Mouse (Mus musculus): Measurements from ENCODE around the gene Ccdc174. TPM values are rescaled to one million over a fixed set of nuclear protein-coding genes. Genes with fewer than 3 reads are reported as not detected.
"Not testable (repeated sequence)": the region's sequence is repeated elsewhere in the genome, so short reads cannot be mapped to it uniquely, and the experiment has no call there.

The Ccdc174 gene
- polyA plus RNA-seq, 1 experiment from 2014 or later, result 27.2 TPM

DNA sequence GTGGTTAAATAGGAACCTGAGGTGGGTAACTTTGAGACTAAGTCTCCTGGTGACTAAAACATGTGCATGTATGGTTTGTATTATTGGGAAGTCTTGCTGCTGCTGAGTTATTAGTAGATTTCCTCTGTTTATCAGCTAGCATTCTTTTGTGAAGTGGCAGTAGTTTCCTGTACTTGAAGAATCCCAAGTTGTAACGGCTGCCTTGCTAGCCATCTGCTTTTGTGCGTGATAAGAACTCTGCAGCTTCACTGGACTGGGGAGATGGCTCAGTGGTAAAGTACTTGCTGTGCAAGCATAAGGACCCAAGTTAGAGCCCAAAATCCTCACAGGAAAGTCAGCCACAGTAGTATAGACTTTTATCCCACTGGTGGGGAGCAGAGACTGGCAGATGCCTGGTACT is 6.0 kb downstream of the Ccdc174 start:
- no peak for TF ChIP-seq CTCF (IDR thresholded peaks at IDR 0.05; ENCODE audit: low read depth)
- Histone ChIP-seq H3K27ac (ENCODE audit: low read depth, low read length) (peak overlapping the region; percentile 21; the same call in 1 of the 2 replicates), H3K9me3 (ENCODE audit: control insufficient read depth) (no peaks in the 10 kb centered on the region), H3K27me3 (replicated peaks; ENCODE audit: control insufficient read depth, insufficient read depth, low read length) (no peaks in the 10 kb centered on the region), H3K36me3 (ENCODE audit: control insufficient read depth, insufficient read depth) (peaks cover 50% of the 10 kb centered on the region), H3K4me3 (ENCODE audit: low read depth, low read length) (no peak overlapping the region), H3K4me1 (replicated peaks; ENCODE audit: control insufficient read depth, insufficient read depth, low read length) (no peaks in the 10 kb centered on the region), H3K9ac (ENCODE audit: low read depth, low read length) (no peak overlapping the region), H3K4me2 (replicated peaks; ENCODE audit: low read depth) (no peak overlapping the region)
- 61% methylated on average over 2 of the region's 2 CpGs for WGBS
- no peak for ATAC-seq

DNA sequence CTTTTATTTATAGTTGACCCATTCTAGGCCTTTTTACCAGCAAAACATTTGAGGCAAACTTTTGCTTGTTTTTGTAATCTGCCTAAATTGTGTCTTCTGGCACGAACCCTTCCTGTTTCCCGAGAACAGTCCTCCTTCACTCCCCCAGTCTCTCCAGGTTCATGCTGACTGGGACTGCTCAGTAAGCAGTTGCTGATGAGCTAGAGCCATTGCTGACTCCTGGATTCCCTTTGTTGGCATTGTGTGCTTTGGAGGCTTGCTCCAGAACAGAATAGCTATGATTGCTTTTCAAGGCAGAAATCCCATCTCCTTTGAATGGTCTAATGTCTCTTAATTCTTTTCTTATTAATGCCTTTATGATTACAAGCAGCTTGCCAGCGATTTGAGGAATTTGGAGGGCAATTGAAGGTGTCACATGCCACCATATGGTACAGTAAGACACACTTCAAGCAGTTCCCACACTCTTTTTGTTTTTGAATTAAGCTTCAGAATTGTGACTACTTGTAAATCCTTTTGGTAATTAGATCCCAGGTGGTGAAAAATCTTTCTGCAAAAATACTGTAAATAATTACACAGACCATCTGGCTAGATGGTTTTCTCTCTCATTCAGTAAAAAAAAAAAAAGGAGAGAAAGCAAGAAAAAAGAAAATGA is 11.5 kb downstream of the Ccdc174 start:
- Histone ChIP-seq H3K4me2 (replicated peaks; ENCODE audit: low read depth) (no peak overlapping the region), H3K36me3 (ENCODE audit: control insufficient read depth, insufficient read depth) (peaks cover 67% of the 10 kb centered on the region), H3K4me1 (replicated peaks; ENCODE audit: control insufficient read depth, insufficient read depth, low read length) (no peaks in the 10 kb centered on the region), H3K9me3 (ENCODE audit: control insufficient read depth) (no peaks in the 10 kb centered on the region), H3K4me3 (ENCODE audit: low read depth, low read length) (no peak overlapping the region), H3K27ac (ENCODE audit: low read depth, low read length) (no peak overlapping the region), H3K9ac (ENCODE audit: low read depth, low read length) (no peak overlapping the region), H3K27me3 (replicated peaks; ENCODE audit: control insufficient read depth, insufficient read depth, low read length) (no peaks in the 10 kb centered on the region)
- TF ChIP-seq CTCF (IDR thresholded peaks at IDR 0.05; ENCODE audit: low read depth), result no peak
- WGBS, result 74% methylated on average over 3 of the region's 3 CpGs
- ATAC-seq, result no peak

DNA sequence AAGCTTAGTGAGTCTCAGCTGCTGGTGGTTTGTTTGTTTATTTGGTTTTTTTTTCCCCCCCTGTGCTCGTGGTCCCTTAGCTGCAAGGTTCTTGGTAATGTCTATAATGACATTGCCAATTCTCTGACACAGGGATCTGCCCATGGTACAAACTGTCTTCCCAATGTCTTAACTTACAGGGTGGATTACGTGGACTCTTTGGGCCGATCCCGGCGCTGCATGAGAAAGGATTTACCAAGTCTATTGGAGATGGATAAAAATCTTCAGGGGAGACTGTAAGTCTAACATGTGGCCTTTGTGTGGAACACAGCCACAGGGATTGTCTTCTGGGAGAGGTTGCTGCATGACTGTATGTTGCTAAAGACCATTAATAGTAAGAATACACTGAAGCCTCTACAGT is 12.8 kb downstream of the Ccdc174 start:
- no peak for TF ChIP-seq CTCF (IDR thresholded peaks at IDR 0.05; ENCODE audit: low read depth)
- ATAC-seq, result no peak
- H3K36me3 ChIP-seq (ENCODE audit: control insufficient read depth, insufficient read depth), result peaks cover 73% of the 10 kb centered on the region

DNA sequence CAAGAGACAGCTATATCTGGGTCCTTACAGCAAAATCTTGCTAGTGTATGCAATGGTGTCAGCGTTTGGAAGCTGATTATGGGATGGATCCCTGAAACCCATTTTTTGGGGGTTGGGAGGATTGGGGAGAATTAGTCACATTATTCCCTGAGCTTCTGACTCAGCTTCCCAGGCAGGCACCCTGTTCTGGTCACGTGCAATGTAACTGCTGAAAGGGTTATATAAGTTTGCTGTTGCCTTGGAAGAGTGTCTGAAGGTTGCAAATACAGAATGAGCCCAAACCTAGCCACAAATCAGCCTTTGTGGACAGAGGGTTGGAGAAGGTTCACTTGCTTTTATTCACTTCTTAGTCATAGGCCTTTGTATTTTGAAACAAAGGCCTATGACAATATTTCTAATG is 13.9 kb downstream of the Ccdc174 start:
- Histone ChIP-seq H3K27me3 (replicated peaks; ENCODE audit: control insufficient read depth, insufficient read depth, low read length) (no peaks in the 10 kb centered on the region), H3K4me2 (replicated peaks; ENCODE audit: low read depth) (no peak overlapping the region), H3K4me1 (replicated peaks; ENCODE audit: control insufficient read depth, insufficient read depth, low read length) (no peaks in the 10 kb centered on the region), H3K27ac (ENCODE audit: low read depth, low read length) (no peak overlapping the region), H3K9me3 (ENCODE audit: control insufficient read depth) (no peaks in the 10 kb centered on the region), H3K36me3 (ENCODE audit: control insufficient read depth, insufficient read depth) (peaks cover 68% of the 10 kb centered on the region), H3K4me3 (ENCODE audit: low read depth, low read length) (no peak overlapping the region), H3K9ac (ENCODE audit: low read depth, low read length) (no peak overlapping the region)
- 91% methylated on average over 2 of the region's 2 CpGs for WGBS
- no peak for TF ChIP-seq CTCF (IDR thresholded peaks at IDR 0.05; ENCODE audit: low read depth)
- no peak for ATAC-seq

More for the DNA sequence above, 12.8 kb downstream of the Ccdc174 start:
- no peak overlapping the region for H3K4me3 ChIP-seq (ENCODE audit: low read depth, low read length)
- WGBS, result 89% methylated on average over 5 of the region's 5 CpGs
- no peak overlapping the region for H3K9ac ChIP-seq (ENCODE audit: low read depth, low read length)
- no peak overlapping the region for H3K4me2 ChIP-seq (replicated peaks; ENCODE audit: low read depth)
- no peaks in the 10 kb centered on the region for H3K9me3 ChIP-seq (ENCODE audit: control insufficient read depth)
- no peaks in the 10 kb centered on the region for H3K27me3 ChIP-seq (replicated peaks; ENCODE audit: control insufficient read depth, insufficient read depth, low read length)
- no peaks in the 10 kb centered on the region for H3K4me1 ChIP-seq (replicated peaks; ENCODE audit: control insufficient read depth, insufficient read depth, low read length)
- no peak overlapping the region for H3K27ac ChIP-seq (ENCODE audit: low read depth, low read length)

DNA sequence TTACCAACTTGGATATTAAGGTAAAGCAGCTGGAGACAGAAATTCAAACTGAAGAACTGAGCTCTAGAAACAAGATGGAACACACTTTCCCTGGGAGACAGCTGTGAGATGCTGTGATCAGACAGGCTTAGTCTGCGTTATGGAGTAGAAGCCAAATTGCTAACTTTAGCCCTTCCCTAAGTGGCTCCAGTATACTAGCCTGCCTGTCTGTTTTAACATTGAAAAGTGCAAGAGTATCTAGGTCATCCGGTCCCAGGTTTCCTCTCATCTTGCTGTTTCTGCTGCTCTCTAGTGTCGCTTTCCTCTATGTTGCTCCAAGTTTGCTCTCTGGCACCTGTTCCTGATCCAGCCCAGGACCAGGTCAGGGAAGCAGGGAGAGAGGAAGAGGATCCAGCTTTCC is 18.9 kb downstream of the Ccdc174 start:
- peaks cover 81% of the 10 kb centered on the region for H3K36me3 ChIP-seq (ENCODE audit: control insufficient read depth, insufficient read depth)
- H3K9ac ChIP-seq (ENCODE audit: low read depth, low read length), result no peak overlapping the region
- no peaks in the 10 kb centered on the region for H3K27me3 ChIP-seq (replicated peaks; ENCODE audit: control insufficient read depth, insufficient read depth, low read length)
- H3K4me2 ChIP-seq (replicated peaks; ENCODE audit: low read depth), result no peak overlapping the region
- no peak overlapping the region for H3K4me3 ChIP-seq (ENCODE audit: low read depth, low read length)
- 0 out of 2 replicates have a peak, but pooled peaks have one; percentile 3 for TF ChIP-seq CTCF (IDR thresholded peaks at IDR 0.05; ENCODE audit: low read depth)
- WGBS, result 97% methylated on average over 3 of the region's 3 CpGs
- no peak for ATAC-seq
- no peaks in the 10 kb centered on the region for H3K4me1 ChIP-seq (replicated peaks; ENCODE audit: control insufficient read depth, insufficient read depth, low read length)
- H3K9me3 ChIP-seq (ENCODE audit: control insufficient read depth), result no peaks in the 10 kb centered on the region
- H3K27ac ChIP-seq (ENCODE audit: low read depth, low read length), result peak overlapping the region; percentile 35; the same call in 1 of the 2 replicates

DNA sequence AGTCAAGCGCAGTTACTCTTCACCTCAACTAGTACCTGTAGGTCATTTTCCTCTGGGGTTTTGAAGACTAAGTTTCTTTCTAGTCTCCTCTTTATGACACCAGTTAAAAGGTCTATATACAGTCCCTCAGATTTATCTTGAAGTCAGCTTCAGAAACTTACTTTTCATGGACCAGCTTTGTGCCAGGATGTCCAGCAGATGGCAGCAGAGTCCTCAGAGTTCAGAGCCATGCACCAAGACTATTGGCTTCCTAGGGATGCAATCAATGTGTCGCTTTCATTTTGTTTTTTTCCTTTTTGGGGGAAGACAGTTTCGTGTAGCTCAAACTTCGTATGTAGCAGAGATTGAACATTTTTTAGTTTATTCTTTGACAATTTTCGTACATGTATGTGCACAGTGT is 23.7 kb downstream of the Ccdc174 start:
- WGBS, result 35% methylated on average over 5 of the region's 5 CpGs
- peak; percentile 96 for TF ChIP-seq CTCF (IDR thresholded peaks at IDR 0.05; ENCODE audit: low read depth)
- ATAC-seq, result peak; percentile 54; the same call in 1 of the 2 replicates

DNA sequence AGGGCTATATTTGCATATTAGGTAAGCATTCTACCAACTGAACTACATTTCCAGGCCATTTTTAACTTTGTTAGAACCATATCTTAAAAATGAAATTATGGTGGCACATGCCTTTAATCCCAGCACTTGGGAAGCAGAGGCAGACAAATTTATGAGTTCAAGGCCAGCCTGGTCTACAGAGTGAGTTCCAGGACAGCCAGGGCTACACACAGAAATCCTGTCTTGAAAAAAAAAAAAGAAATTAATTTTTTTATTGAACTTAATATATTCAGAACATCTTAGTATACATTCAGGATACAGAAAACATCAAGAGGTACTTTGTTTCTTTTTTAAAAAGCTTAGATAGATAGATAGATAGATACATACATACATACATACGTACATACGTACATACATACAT is 24.7 kb downstream of the Ccdc174 start, which contains the start of gene 4930590J08Rik:
4930590J08Rik (plus strand) TSS at position 301 of the 400 bp plus-strand sequence.
- WGBS, result 97% methylated on average over 2 of the region's 2 CpGs
- not testable (repeated sequence) for ATAC-seq; H3K4me3 ChIP-seq (ENCODE audit: low read depth, low read length); H3K27me3 ChIP-seq (replicated peaks; ENCODE audit: control insufficient read depth, insufficient read depth, low read length); H3K27ac ChIP-seq (ENCODE audit: low read depth, low read length); H3K4me1 ChIP-seq (replicated peaks; ENCODE audit: control insufficient read depth, insufficient read depth, low read length); H3K9me3 ChIP-seq (ENCODE audit: control insufficient read depth); H3K9ac ChIP-seq (ENCODE audit: low read depth, low read length); H3K4me2 ChIP-seq (replicated peaks; ENCODE audit: low read depth)
- peaks cover 33% of the 10 kb centered on the region for H3K36me3 ChIP-seq (ENCODE audit: control insufficient read depth, insufficient read depth)

More for the DNA sequence above, 23.7 kb downstream of the Ccdc174 start:
- Histone ChIP-seq H3K27me3 (replicated peaks; ENCODE audit: control insufficient read depth, insufficient read depth, low read length) (no peaks in the 10 kb centered on the region), H3K36me3 (ENCODE audit: control insufficient read depth, insufficient read depth) (peaks cover 43% of the 10 kb centered on the region), H3K4me2 (replicated peaks; ENCODE audit: low read depth) (no peak overlapping the region), H3K4me3 (ENCODE audit: low read depth, low read length) (no peak overlapping the region), H3K27ac (ENCODE audit: low read depth, low read length) (no peak overlapping the region), H3K9me3 (ENCODE audit: control insufficient read depth) (no peaks in the 10 kb centered on the region), H3K9ac (ENCODE audit: low read depth, low read length) (no peak overlapping the region), H3K4me1 (replicated peaks; ENCODE audit: control insufficient read depth, insufficient read depth, low read length) (no peaks in the 10 kb centered on the region)
